Mouse (Mus musculus): Measurements from ENCODE around the gene Cpne5.

The Cpne5 gene

GRCm38 (mm10) chr17:29170431-29171000, 67.5 kb downstream of the Cpne5 start:
- DNase-seq (ENCODE audit: low read depth, low spot score), result no peak

GRCm38 (mm10) chr17:29168996-29169601, 68.9 kb downstream of the Cpne5 start:
- DNase-seq (ENCODE audit: low read depth, low spot score), result no peak

GRCm38 (mm10) chr17:29168438-29168837, 69.5 kb downstream of the Cpne5 start:
- DNase-seq (ENCODE audit: low read depth, low spot score), result no peak

GRCm38 (mm10) chr17:29167371-29167770, 70.6 kb downstream of the Cpne5 start:
- DNase-seq (ENCODE audit: low read depth, low spot score), result peak; percentile 35

GRCm38 (mm10) chr17:29165967-29166578, 71.9 kb downstream of the Cpne5 start:
- no peak for DNase-seq (ENCODE audit: low read depth, low spot score)

GRCm38 (mm10) chr17:29165452-29165851, 72.5 kb downstream of the Cpne5 start:
- peak; percentile 40 for DNase-seq (ENCODE audit: low read depth, low spot score)

- no peak for DNase-seq (ENCODE audit: low read depth, low spot score)
Observed at GRCm38 (mm10) chr17:29164469-29165111, 73.4 kb downstream of the Cpne5 start.

GRCm38 (mm10) chr17:29162334-29162733, 75.6 kb downstream of the Cpne5 start:
- DNase-seq (ENCODE audit: low read depth, low spot score), result no peak

GRCm38 (mm10) chr17:29159743-29160455, 78.1 kb downstream of the Cpne5 start:
- no peak for DNase-seq (ENCODE audit: low read depth, low spot score)

- DNase-seq (ENCODE audit: low read depth, low spot score), result no peak
Observed at GRCm38 (mm10) chr17:29159320-29159719, 78.6 kb downstream of the Cpne5 start.

GRCm38 (mm10) chr17:29158899-29159298, 79.1 kb downstream of the Cpne5 start:
- no peak for DNase-seq (ENCODE audit: low read depth, low spot score)

GRCm38 (mm10) chr17:29156866-29157265, 81.1 kb downstream of the Cpne5 start:
- DNase-seq (ENCODE audit: low read depth, low spot score), result no peak

- no peak for DNase-seq (ENCODE audit: low read depth, low spot score)
Observed at GRCm38 (mm10) chr17:29156396-29156795, 81.6 kb downstream of the Cpne5 start.

GRCm38 (mm10) chr17:29155355-29156135, 82.4 kb downstream of the Cpne5 start:
- DNase-seq (ENCODE audit: low read depth, low spot score), result peak; percentile 64

- DNase-seq (ENCODE audit: low read depth, low spot score), result no peak
Observed at GRCm38 (mm10) chr17:29154247-29154646, 83.7 kb downstream of the Cpne5 start.

- DNase-seq (ENCODE audit: low read depth, low spot score), result peak; percentile 49
Observed at GRCm38 (mm10) chr17:29152547-29152946, 85.4 kb downstream of the Cpne5 start.

- no peak for DNase-seq (ENCODE audit: low read depth, low spot score)
Observed at GRCm38 (mm10) chr17:29149766-29150165, 88.2 kb downstream of the Cpne5 start.

- DNase-seq (ENCODE audit: low read depth, low spot score), result no peak
Observed at GRCm38 (mm10) chr17:29147773-29148172, 90.2 kb downstream of the Cpne5 start.

- DNase-seq (ENCODE audit: low read depth, low spot score), result no peak
Observed at GRCm38 (mm10) chr17:29147273-29147672, 90.7 kb downstream of the Cpne5 start.

GRCm38 (mm10) chr17:29145101-29145500, 92.9 kb downstream of the Cpne5 start:
- no peak for DNase-seq (ENCODE audit: low read depth, low spot score)

- no peak for DNase-seq (ENCODE audit: low read depth, low spot score)
Observed at GRCm38 (mm10) chr17:29143266-29143665, 94.7 kb downstream of the Cpne5 start.

Data from CD4-positive helper T cell, adult 2 months (primary cell).